Mouse (Mus musculus) thymus, postnatal 10 days (tissue): ENCODE measurements at regions not wholly inside any gene's neighbourhood (a gene's known extent, or its start where the extent isn't known, plus 50 kb on each side); places are given as distances from the start of the nearest gene placed in this dataset.
"Not testable (repeated sequence)": the region's sequence is repeated elsewhere in the genome, so short reads cannot be mapped to it uniquely, and the experiment has no call there.

Experiments
- DNase-seq, 2 experiments: peaks; one replicate each; pipeline ENCODE4 v3.0.0; 2021; ENCODE audit warnings: low spot score in 2 of 2

DNA sequence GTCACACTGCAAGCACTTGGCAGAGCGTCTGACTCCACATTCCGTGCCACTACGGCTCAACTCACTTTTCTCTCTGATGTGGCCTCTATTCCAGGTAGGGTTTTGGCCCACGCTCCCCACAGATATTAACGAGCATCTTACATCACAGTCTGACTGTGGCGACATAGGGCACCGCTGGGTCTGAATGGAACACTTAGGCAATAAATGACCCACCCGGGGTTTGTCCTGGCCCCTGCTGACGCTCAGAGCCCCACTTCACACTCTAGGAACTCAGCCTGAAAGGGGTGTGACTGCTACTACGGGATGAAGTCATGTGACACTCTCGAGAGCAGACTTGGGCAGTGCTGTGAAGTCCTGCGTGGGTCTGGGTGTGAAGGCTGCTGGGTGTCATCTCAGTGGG, 475.9 kb downstream of the Zfp704 start:
- DNase-seq, result no peak

DNA sequence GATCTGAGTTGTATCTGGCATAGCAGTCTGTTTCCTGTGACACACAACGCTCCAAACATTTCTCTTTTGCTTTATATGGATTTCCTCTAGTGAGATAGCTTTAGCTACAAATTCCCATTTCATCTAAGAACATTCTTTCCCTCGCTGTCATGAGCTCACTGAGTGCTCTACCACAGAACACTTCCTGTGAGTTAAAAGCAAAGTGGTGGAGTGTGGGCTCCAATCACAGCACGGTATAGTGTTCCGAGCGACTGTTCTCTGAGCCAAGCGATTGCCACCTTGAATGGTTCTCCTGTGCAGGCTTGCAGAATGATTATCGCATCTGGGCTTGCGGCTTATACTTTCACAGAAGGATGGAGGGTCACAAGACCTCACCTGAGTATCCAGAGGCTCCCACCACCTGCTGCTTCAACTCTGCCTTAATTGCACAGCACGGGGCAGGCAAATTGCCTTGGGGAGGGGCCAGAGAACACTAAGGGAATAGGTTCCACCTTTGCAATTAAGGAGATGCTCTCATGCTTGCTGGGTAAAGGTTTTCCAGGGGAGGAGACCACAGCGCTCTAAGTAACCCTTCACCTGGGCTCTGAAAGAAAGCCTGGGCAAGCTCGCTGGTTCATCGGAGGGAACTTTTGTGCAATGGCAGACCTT, 477.7 kb downstream of the Zfp704 start:
- DNase-seq, result no peak

DNA sequence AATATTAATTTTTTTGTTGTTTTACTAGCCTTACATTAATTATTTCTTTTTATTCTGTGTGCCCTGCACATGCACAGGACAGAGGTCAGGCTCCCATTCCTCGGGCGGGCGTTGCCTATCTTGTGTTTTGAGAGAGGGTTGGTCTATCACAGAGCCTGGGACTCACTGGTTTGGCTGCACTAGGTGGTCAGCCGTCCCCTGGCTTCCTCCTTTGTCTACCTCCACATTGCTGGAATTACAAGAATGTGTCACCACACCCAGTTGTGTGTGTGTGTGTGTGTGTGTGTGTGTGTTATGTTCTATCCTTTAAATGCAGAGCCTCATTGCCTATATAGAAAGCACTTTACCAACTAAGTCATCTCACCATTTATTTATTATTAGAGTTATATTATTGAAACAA, 478.5 kb downstream of the Zfp704 start:
- no peak for DNase-seq

DNA sequence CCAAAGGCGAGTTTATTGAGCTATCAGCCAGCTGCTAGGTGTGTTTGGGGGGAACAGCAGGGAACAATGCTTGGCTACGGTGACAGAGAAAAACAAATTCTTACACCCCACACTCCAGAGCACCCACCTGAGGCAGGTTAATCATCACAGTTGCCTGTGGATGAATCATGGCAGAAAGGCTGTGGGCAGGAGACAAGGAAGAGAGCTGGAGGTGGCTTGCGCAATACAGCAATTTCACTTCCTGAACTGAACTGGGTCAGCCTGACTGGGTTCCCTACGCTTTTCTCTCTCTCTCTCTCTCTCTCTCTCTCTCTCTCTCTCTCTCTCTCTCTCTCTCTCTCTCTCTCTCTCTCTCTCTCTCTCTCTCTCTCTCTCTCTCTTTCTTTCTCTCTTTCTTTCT, 481.5 kb downstream of the Zfp704 start:
- DNase-seq, result no peak

DNA sequence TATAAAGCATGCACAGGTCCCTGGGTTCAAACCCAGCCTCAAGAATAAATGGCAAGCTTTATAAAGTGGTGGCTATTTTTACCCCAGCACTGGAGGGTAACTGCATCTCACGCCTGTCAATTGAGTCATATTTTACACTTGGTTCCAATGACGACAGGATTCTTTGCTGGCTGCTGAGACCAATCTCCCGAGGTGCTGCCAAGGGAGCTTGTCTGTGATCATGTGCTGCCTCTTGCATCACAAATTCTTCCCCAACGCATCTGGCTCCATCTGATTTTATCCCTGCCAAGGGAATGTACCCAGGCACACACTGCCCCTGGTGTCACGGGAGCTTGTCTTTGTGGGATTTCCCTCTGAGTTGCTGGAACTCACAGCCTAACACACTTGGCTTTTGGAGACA, 486.8 kb downstream of the Zfp704 start:
- no peak for DNase-seq

DNA sequence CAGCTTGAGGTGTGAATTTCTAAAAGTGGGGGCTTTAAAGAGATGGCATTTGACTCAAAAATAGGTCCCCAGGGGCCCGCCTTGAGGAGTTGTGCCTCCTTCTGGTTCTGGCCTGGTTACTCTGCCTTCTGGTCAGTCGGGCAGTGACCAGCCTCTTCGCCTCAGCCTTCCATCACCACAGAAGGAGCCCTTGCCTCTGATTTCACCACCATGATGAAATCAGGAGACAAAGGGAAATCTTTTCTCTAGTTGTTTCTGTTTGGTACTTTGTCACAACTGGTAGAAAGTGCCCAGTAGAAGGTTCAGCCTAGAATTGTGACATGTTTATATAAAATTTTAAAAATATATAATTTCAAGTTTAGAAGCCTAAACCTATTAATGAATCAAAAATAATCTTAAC, 492.0 kb downstream of the Zfp704 start:
- no peak for DNase-seq

DNA sequence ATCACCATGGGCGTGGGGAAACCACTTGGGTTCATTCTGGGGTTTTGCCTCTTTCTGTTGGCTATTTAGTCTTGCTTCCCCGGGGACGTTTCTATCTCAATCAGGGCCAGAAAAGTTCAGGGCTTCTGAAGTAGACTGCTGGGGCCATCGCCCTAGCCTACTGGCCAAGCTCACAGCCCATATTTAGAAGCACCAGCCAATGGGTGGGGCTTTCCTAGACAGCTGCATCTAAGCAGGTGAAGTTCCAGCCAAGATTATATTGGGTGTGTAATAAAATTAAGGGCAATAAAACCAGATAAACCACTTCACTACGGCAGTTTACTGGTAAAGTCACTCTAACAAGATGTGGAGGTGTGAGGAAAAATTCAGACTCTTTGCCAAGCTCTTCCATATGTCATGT, 496.5 kb downstream of the Zfp704 start:
- no peak for DNase-seq

DNA sequence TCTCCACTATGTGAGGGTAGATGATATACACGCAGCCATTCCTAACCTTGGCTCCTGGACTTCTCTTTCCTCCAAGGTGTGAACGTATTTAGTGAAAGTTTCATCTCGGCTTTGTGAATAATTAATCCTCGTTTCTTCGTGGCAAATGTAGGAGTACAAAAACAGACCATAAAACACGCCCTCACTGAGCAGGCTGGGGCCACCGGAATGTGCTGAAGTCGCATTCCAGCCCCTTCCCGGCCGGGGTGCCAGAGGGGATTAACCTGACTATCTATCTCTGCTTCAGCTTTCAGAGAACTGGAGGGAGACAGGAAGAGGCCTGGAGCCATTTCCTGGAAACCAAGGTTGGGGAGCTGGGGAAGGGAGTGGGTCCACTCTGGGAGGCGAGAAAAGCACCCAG, 499.1 kb downstream of the Zfp704 start:
- DNase-seq, result no peak

DNA sequence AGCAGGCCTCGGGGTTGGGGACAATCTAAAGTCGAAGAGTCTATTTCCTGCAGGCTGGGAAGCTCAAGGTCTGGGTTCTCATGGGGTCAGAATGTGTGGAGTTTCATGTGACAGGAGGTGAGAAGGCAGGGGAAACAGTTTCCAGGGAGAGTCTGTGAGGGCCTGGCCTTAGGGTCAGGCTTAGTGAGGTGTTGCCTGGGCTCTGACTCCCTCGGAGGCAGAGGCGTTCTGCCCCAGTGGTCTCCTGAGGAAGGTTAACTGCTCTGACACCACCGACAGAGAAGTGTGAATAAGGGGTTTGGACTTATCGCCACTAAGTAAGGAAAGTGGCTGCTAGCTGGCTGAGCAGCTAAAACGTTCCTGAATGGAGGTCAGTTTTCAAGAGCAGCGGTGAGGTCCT, 499.9 kb downstream of the Zfp704 start:
- no peak for DNase-seq

DNA sequence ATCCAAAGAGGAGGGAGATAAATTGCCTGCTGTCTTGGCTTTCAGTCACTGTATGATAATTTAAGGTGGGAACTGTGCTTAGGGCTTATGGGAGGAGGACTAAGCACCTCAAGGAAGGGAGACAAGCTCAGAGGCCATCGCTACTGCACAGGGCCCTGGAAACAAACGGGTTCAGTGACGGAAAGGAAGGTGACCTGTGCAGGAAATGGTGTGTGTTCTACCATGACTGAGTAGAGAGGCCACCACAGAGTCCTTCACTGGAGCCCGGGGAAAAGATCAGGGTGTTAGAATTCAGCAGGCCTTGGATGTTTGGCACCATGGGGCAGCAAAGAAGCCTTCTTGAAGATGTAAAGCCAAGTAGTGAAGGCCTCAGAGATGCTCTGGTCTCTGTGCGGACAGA, 500.4 kb downstream of the Zfp704 start:
- DNase-seq, result no peak

DNA sequence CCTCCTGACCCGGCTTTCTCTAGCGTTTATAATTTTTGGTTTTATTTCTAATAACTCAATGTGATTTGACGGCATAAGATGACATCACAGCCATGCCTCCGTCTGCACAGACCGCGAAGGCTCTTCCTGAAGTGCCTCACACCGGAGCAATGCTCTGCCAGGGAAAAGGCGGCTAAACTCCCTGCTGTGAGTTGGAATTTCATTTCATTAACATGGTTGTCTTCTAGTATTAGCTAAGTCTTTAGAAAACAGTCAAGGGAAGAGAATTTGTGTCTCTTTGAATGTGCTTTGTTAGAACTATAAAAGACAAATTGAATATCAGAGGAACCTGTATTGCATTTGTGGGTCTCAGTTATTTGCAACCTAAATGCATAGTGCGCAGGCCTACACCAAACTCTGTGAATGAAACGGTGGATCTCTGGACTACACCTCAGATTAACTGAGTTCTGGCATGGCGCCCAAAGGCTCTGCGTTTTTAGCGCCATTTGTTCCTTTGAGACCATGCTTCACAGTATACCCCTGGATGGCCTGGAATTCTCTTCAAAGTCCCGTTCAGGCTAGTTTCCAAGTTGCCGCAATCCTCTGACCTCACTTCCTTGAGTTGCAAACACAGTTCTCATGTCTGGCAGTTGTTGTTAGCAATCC, 502.0 kb downstream of the Zfp704 start:
- DNase-seq, result no peak

DNA sequence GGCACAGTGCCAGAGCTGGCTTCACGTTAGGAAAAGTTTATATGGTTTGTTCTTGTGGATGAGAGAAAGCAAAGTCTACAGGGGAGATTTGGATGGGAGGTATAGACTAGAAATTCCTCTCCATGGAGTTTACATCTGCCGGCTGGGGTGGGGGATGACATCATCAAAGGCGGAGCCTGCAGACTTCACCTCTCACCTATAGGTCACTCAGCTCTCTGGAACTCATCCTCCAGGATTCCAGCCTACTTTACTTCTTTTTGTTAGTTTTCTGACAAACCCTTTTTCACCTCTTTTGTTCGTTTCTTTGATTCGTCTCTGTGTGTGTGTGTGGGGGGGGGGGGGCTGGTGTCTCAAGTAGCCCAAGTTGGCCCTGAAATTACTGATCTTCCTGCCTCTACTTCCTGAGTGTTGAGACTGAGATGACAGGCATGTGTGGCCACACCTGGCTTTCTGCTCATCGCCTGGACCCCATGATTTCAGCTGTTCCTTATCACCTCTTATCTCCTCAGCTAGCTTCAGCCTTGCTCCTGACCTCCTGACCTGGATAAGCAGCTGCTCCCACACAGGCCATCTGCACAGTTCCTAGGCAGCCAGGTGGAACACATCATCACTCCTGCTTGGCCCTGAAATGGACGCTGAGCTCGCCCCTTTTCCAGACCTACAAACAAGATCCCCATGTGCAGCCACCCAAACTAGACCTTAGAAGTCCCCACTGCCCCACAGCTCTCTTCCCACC, 504.5 kb downstream of the Zfp704 start:
- peak in 1 of 2 experiments; percentile 7 for DNase-seq

DNA sequence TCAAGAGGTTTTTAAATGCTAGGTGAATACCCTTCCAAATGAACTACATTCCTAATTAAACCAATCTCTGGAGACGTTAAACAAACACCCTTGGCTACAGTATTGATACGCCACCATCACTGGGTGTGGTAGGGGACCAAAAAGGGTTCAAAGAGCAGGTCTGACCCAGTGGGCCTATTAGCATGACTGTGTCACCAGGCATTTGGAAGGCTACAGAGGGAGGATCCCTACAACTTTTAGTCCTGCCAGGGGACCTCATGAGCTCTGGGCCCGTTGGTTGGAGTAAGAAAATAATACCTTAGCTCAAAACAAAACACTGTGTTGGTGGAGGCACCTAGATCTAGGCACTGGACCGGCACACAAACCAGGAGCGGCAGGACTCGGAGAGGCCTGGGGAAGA, 506.4 kb downstream of the Zfp704 start:
- DNase-seq, result no peak

DNA sequence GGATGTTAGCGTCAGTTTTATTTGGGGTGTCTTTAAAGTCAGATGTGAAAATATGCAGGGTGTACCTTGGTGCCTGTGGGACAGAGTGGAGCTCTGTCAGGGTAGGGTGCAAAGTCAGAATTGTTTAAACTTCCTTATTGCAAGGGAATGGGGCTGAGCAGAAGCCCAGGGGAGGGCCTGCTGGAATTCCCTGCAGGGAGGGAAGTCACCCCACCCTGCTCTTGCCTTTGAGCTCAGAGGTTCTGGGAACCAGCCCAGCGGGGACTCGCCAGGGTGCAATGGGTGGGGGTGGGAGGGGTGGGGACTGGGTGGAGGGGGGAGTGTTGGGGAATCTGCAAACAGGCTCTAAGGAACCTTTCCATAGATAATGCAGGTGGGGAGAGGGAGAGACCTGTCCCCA, 508.6 kb downstream of the Zfp704 start:
- no peak for DNase-seq

DNA sequence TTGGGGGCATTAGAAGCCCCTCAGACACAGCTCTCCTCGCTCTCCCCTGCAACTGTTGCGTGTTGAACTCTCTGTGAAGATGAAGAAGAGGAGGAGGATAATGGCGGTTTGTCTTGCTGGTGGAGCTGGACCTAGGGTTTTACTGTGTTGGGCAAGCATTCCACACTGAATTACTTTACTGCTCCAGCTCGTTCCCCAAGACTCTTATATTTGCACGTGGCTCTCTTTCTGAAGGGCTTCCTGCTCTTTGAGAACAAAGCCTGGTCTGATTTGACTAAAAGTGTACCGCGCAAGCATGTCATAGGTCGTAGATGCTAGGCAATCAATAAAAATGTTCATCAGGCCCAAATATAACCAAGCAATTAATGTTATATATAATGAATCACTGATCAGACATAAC, 509.1 kb downstream of the Zfp704 start:
- no peak for DNase-seq

DNA sequence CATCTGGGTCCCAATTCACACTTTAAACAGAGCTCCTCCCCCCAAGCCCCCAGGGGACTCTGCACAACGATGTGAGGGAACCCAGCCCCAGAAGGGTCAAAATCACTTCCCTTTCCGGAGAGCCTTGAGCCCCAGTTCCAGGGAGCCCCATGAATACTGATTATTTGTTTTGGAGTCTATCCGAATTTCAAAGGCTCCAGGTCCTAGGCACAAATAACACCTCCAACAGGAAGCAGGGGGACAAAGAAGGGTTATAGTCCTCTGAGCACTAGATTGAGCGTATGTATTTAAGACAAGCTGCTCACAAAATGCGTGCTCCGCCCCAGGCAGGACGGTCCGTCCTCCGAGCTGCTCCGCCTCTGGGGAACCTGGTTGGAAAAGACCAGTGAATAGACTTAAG, 511.4 kb downstream of the Zfp704 start:
- no peak for DNase-seq

DNA sequence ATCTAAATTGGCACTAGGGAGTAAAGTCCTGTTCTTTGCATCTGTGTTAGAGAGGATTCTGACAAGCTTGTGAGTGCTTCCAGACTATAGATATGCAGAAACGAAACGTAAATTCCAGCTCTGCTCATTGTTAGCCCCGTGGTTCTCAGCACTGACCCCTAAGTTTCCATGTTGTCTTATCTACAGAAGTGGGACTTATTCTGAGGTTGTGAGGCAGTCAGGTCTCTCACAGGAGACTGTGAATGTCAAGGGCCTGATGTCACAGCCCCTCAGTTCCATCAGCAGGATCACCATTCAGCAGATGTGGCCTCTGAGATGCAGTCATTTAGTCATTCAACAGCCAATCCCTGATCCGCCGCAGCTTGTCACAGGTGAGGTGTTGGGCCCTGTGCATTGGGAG, 525.8 kb downstream of the Zfp704 start:
- DNase-seq, result no peak

DNA sequence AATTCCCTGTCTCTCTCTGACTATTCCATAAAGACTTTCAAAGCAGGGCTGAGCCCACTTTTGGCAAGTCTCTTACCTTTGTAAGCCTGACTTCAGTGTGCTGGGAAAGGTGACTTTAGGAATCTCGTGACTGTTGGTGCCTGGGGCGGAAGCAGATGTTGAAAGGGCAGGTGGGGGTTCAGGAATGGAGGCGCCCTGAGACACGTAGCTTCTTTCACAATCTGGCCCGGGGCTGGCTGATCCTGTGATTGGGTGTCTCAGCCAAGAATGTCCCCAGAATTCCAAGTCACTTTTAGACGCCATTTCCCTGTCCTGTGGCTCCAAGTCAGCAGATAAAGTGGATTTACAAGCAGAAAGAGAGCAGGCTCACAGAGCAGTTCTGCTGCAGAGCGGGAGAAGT, 527.8 kb downstream of the Zfp704 start:
- DNase-seq, result no peak

DNA sequence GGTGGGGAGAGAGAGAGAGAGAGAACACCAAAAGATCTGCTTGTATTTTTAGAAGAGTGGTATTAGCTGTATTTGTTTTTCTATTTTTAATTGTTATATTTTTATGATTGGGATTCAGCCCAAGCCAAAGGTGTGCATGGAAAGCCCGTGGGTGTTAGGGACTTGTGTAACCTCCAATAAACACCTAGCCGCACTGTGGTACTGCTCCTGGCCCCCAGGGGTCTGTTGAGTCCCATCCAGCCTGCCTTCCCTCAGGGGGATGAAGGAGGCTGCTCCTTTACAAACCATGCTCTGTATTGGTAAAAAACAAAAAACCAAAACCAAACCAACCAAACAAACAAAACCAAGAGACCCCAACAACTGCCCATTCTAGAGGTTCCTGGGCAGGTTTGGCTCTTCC, 531.7 kb downstream of the Zfp704 start:
- DNase-seq, result no peak

DNA sequence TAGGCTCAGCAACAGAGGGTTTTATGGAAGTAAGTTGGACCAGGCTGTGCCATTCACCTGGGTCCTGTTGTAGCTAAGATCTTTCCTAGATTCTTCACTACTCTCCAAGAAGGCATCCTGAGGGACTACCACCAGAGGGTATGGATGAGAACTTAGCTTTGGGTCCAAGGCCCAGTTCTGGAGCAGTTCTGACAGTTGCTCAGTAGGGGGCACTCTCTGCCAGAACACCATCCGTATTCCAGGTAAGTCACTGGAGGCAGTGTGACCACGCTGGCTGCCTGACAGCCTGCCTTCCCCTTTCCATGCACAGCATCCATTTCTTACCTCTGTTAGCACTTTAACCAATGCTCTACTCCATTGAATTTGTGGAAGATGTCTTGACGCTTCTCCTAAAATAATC, 533.2 kb downstream of the Zfp704 start:
- DNase-seq, result peak in 1 of 2 experiments; percentile 35

DNA sequence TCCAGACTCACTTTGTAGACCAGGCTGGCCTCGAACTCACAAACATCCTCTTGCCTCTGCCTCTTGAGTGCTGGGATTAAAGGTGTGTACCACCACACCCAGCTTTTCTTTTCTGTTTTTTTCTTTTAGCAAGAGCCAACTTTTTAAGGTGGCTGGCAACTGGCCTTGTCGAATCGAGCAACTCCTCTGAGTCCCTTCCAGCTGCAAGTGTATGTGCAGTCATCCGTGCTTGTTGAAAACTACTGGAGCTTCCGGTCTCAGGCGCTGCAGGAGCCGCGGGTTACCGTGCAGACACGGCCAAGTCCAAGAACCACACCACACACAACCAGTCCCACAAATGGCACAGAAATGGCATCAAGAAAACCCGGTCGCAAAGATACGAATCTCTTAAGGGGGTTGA, 537.4 kb downstream of the Zfp704 start:
- DNase-seq, result not testable (repeated sequence)

DNA sequence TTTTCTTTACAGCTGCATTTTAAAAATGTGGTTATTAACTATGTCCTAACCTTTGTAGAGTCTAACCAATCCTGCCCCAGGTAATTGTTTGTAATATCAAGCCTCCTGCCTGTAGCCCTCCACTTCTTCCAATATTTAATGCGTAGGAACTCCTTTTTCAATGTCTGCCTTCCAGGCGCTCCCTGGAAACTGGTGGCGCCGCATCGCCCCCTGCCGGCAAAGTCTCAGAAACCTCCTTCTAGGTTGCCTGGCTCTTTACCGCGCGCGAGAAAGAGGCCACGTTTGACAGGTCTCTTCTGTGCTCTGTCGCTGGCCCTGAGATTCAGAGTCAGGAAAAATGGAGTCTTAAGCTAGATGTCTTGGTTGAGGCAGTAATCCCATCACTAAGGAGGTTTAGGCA, 542.8 kb downstream of the Zfp704 start:
- peak; percentile 26 to 79 for DNase-seq

DNA sequence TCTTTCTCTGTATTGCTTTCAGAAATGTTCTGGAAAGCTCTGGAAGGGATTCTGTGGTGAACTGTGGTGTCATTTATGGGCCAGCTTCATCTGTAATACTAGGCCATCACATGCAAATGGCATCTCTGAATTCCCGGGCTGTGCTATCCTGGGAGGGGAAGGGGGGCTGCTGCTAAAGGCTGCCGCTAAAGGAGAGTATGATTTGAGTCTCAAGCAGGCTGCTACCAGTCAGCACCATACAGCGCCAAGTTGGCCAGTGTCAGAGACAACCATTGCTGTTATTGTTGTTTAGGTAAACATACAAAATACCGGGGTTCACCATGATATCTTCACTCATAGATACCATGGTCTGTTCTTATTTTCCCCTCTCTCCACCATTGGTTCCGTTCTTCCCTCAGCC, 543.5 kb downstream of the Zfp704 start:
- no peak for DNase-seq
